ENCODE assay signal across 21 mouse cellular contexts in the genomic region with DNA sequence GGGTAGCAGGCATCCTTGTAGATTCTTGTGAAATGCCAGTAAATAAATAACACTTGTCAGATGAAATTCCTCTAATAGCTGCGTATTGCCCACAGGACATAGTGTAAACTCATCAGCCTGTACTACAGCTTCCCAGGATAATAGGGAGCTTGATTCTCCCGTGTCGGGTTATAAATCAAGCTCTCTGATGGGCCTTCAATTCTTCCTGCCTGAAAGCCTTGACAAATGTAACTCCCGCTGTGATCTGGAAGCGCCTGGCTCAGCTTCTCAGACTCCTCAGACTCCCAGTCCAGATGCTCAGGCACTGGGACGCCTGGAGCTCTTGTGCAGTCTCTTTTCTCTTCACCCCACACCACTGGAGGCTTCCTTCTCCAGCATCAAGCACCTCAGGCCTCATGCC.
DNase-seq lines count a peak whose midpoint lies in the region; ATAC-seq and TF ChIP-seq lines count a peak whose summit lies in the region.
"Had no signal": no experiment of that assay in that cellular context is flagged by ENCODE, and none has a peak within 500 bp of the region (broad histone marks: within the 10 kb centered on the region; RNA-seq: fewer than 3 reads in every experiment).

No protein-coding gene starts in this region.

- ATAC-seq in hindbrain, postnatal 0 days, result no peak; the same call in 1 of the 2 replicates
- peak; percentile 53; the same call in 1 of the 2 replicates for ATAC-seq in neural tube, embryonic 15.5 days (ENCODE audit: low FRiP score)
- ATAC-seq: forebrain, embryonic 13.5 days; intestine, postnatal 0 days; liver, embryonic 12.5 days had no signal

- H3K4me1 ChIP-seq in hindbrain, postnatal 0 days (ENCODE audit: insufficient read depth, low read length), result no peaks in the 10 kb centered on the region
- H3K4me1 ChIP-seq in neural tube, embryonic 15.5 days, result peaks cover 10% of the 10 kb centered on the region
- no peaks in the 10 kb centered on the region for H3K4me1 ChIP-seq in forebrain, embryonic 10.5 days
- H3K4me1 ChIP-seq: forebrain, embryonic 13.5 days; liver, embryonic 12.5 days; midbrain, embryonic 10.5 days had no signal

- no peaks in the 10 kb centered on the region for H3K36me3 ChIP-seq in hindbrain, postnatal 0 days (ENCODE audit: insufficient read depth, low read length)
- no peaks in the 10 kb centered on the region for H3K36me3 ChIP-seq in neural tube, embryonic 15.5 days
- H3K36me3 ChIP-seq in forebrain, embryonic 10.5 days (replicated peaks), result no peaks in the 10 kb centered on the region
- H3K36me3 ChIP-seq: liver, embryonic 12.5 days; midbrain, embryonic 10.5 days had no signal

- 18% methylated on average over 6 of the region's 6 CpGs for WGBS in hindbrain, postnatal 0 days
- 16% methylated on average over 6 of the region's 6 CpGs for WGBS in neural tube, embryonic 15.5 days
- WGBS in forebrain, embryonic 10.5 days, result 83% methylated on average over 6 of the region's 6 CpGs

- no peak overlapping the region for H3K27ac ChIP-seq in hindbrain, postnatal 0 days
- no peak overlapping the region for H3K27ac ChIP-seq in neural tube, embryonic 15.5 days (replicated peaks)
- H3K27ac ChIP-seq in forebrain, embryonic 10.5 days, result no peak overlapping the region
- H3K27ac ChIP-seq: forebrain, embryonic 13.5 days; kidney, postnatal 0 days; left cerebral cortex, adult 2 months; liver, embryonic 12.5 days; midbrain, embryonic 10.5 days had no signal

- H3K4me3 ChIP-seq in hindbrain, postnatal 0 days (ENCODE audit: low read length), result no peak overlapping the region
- no peak overlapping the region for H3K4me3 ChIP-seq in neural tube, embryonic 15.5 days (replicated peaks)
- H3K4me3 ChIP-seq in forebrain, embryonic 10.5 days, result no peak overlapping the region
- H3K4me3 ChIP-seq: forebrain, embryonic 13.5 days; left cerebral cortex, adult 2 months; liver, embryonic 12.5 days; midbrain, embryonic 10.5 days had no signal

- no peaks in the 10 kb centered on the region for H3K9me3 ChIP-seq in hindbrain, postnatal 0 days (ENCODE audit: low read length)
- H3K9me3 ChIP-seq in neural tube, embryonic 15.5 days (replicated peaks), result no peaks in the 10 kb centered on the region
- no peaks in the 10 kb centered on the region for H3K9me3 ChIP-seq in forebrain, embryonic 10.5 days
- H3K9me3 ChIP-seq: forebrain, embryonic 13.5 days; liver, embryonic 12.5 days; midbrain, embryonic 10.5 days had no signal

- no peaks in the 10 kb centered on the region for H3K27me3 ChIP-seq in hindbrain, postnatal 0 days (ENCODE audit: insufficient read depth, low read length)
- no peaks in the 10 kb centered on the region for H3K27me3 ChIP-seq in neural tube, embryonic 15.5 days (replicated peaks)
- H3K27me3 ChIP-seq in forebrain, embryonic 10.5 days (ENCODE audit: poor library complexity, severe bottlenecking), result no peaks in the 10 kb centered on the region
- H3K27me3 ChIP-seq: forebrain, embryonic 13.5 days; liver, embryonic 12.5 days had no signal

- TF ChIP-seq CTCF in hindbrain, postnatal 0 days (IDR thresholded peaks at IDR 0.05; ENCODE audit: low read depth), result no peak

- no peak overlapping the region for H3K4me2 ChIP-seq in hindbrain, postnatal 0 days (ENCODE audit: low read depth, low read length)
- H3K4me2 ChIP-seq in neural tube, embryonic 15.5 days, result no peak overlapping the region
- H3K4me2 ChIP-seq: forebrain, embryonic 13.5 days; liver, embryonic 12.5 days had no signal

- DNase-seq in testis, postnatal 10 days (ENCODE audit: low spot score), result peak; percentile 26
- no peak for DNase-seq in testis, postnatal 14 days (ENCODE audit: low spot score)
- DNase-seq in embryo, embryonic 11.5 days (ENCODE audit: low read depth, low spot score), result peak; percentile 17
- DNase-seq in hindbrain, postnatal 0 days (ENCODE audit: low spot score), result peak; percentile 34
- DNase-seq in layer of hippocampus, adult 18-20 months (ENCODE audit: low spot score in 2 of 2), result no peak
- DNase-seq in MN1 (ENCODE audit: low spot score), result no peak
- DNase-seq in forebrain, embryonic 10.5 days (ENCODE audit: extremely low spot score, low spot score), result no peak
- DNase-seq: adrenal gland, postnatal 25 days; cerebellum, adult 11-12 months; cerebellum, postnatal 14 days; heart, adult 18-20 months; lung, adult 2 months; lung, postnatal 4 days; retina, postnatal 1 day had no signal

- no peak overlapping the region for H3K9ac ChIP-seq in hindbrain, postnatal 0 days (replicated peaks; ENCODE audit: low read length)
- H3K9ac ChIP-seq in neural tube, embryonic 15.5 days (replicated peaks), result no peak overlapping the region
- H3K9ac ChIP-seq: forebrain, embryonic 13.5 days; liver, embryonic 12.5 days had no signal

Comparison
In these comparisons a context has a peak if more than half of its experiments do, and no peak if none do; other contexts are left out.
1. DNase-seq: peak in testis, postnatal 10 days (single experiment), embryo, embryonic 11.5 days (single experiment) and hindbrain, postnatal 0 days (single experiment); none in testis, postnatal 14 days (single experiment), layer of hippocampus, adult 18-20 months (0 of 2), MN1 (single experiment) and forebrain, embryonic 10.5 days (single experiment).